Mouse (Mus musculus) CH12.LX (cell line): ENCODE measurements around the gene Fam122a. TPM values are rescaled to one million over a fixed set of nuclear protein-coding genes. Genes with fewer than 3 reads are reported as not detected.

ENCODE experiments used
- DNase-seq: peaks from one replicate; pipeline ENCODE4 v3.0.0-alpha.2; 2013; ENCODE audit errors: extremely low read depth
- H3K27ac ChIP-seq: 2 replicates; pipeline ENCODE4 v1.5.1; 2012; ENCODE audit warnings: low read depth, mild to moderate bottlenecking, control low read depth, moderate library complexity; ENCODE audit not compliant: insufficient read depth
- H3K27me3 ChIP-seq: replicated peaks from 2 replicates; pipeline ENCODE3; 2012; ENCODE audit warnings: inconsistent platforms
- H3K36me3 ChIP-seq, 2 experiments: replicated peaks in 1 of 2; 2 replicates each; pipeline versions ENCODE3 to v1.6.1; 2012; ENCODE audit warnings: inconsistent platforms in 1 of 2, low read length in 1 of 2, mild to moderate bottlenecking in 1 of 2, mixed read lengths in 1 of 2, moderate library complexity in 1 of 2; ENCODE audit not compliant: control insufficient read depth in 1 of 2, insufficient read depth in 1 of 2
- H3K4me1 ChIP-seq, 2 experiments: 2 replicates each; pipeline ENCODE4 v1.6.1; 2012; ENCODE audit warnings: inconsistent platforms in 1 of 2, moderate library complexity in 1 of 2; ENCODE audit not compliant: insufficient read depth in 2 of 2, control insufficient read depth in 1 of 2
- H3K4me2 ChIP-seq: 2 replicates; pipeline ENCODE4 v1.6.1; 2012; ENCODE audit warnings: low read depth, mild to moderate bottlenecking, control low read depth; ENCODE audit not compliant: poor library complexity, insufficient read depth, severe bottlenecking
- H3K4me3 ChIP-seq, 3 experiments: fragments of 150-350 bp in 1 of 3; sonication (generic) in 1 of 3; replicated peaks in 1 of 3; 2 replicates each; pipeline versions ENCODE3 to v1.5.1; 2011 to 2012; ENCODE audit warnings: low read depth in 2 of 3, low read length in 2 of 3, mild to moderate bottlenecking in 2 of 3, moderate library complexity in 2 of 3, control low read depth in 1 of 3, improper control_type of control experiment in 1 of 3, inconsistent platforms in 1 of 3, mixed read lengths in 1 of 3; ENCODE audit not compliant: poor library complexity in 1 of 3
- H3K79me2 ChIP-seq: replicated peaks from 2 replicates; pipeline ENCODE4 v1.6.1; 2012; ENCODE audit warnings: mild to moderate bottlenecking, moderate library complexity; ENCODE audit not compliant: control insufficient read depth, poor library complexity, insufficient read depth, severe bottlenecking; ENCODE audit errors: extremely low read depth
- H3K9ac ChIP-seq: 2 replicates; pipeline ENCODE4 v1.6.1; 2012; ENCODE audit warnings: low read depth, mild to moderate bottlenecking, control low read depth, moderate library complexity; ENCODE audit not compliant: insufficient read depth
- H3K9me3 ChIP-seq: replicated peaks from 2 replicates; pipeline ENCODE3; 2012; ENCODE audit warnings: low read length, inconsistent platforms, mixed read lengths
- BHLHE40 ChIP-seq: IDR thresholded peaks from 2 replicates; pipeline ENCODE4 v1.6.1; 2011; ENCODE audit warnings: mild to moderate bottlenecking, low read depth, low read length, improper control_type of control experiment
- EP300 ChIP-seq: IDR thresholded peaks from 2 replicates; pipeline ENCODE4 v1.6.1; 2011; ENCODE audit warnings: low read length, improper control_type of control experiment
- ETS1 ChIP-seq: conservative IDR thresholded peaks from 2 replicates; pipeline ENCODE4 v1.6.1; 2012; ENCODE audit warnings: low read depth, mild to moderate bottlenecking, inconsistent platforms, low read length, improper control_type of control experiment, moderate library complexity
- MAFK ChIP-seq: IDR thresholded peaks from 2 replicates; pipeline ENCODE4 v1.6.1; 2011; ENCODE audit warnings: low read length, improper control_type of control experiment; ENCODE audit not compliant: insufficient replicate concordance
- MYC ChIP-seq: IDR thresholded peaks from 2 replicates; pipeline ENCODE4 v1.6.1; 2011; ENCODE audit warnings: low read depth, mild to moderate bottlenecking, improper control_type of control experiment, low read length
- RAD21 ChIP-seq: IDR thresholded peaks from 2 replicates; pipeline ENCODE4 v1.6.1; 2011; ENCODE audit warnings: low read depth, mild to moderate bottlenecking, low read length, improper control_type of control experiment, moderate library complexity
- TBP ChIP-seq: conservative IDR thresholded peaks from 2 replicates; pipeline ENCODE4 v1.6.1; 2011; ENCODE audit warnings: low read depth, low read length, improper control_type of control experiment
- TCF12 ChIP-seq: IDR thresholded peaks from 2 replicates; pipeline ENCODE4 v1.6.1; 2014; ENCODE audit warnings: low read depth, mild to moderate bottlenecking, inconsistent platforms, low read length, improper control_type of control experiment
- dilution Hi-C: fragments of 300-500 bp; cut with MboI; formaldehyde crosslinking; loops from 2 replicates; pipeline ENCODE4 v1.14.3; 2020; ENCODE audit warnings: low sequenced_read_pairs; ENCODE audit not compliant: extremely low pct_unique_long_range_greater_than_20kb, extremely low pct_ligation_motif_present
- in situ Hi-C: fragments of 300-500 bp; cut with MboI; formaldehyde crosslinking; loops from 3 replicates; pipeline ENCODE4 v1.14.3; 2019; ENCODE audit warnings: low sequenced_read_pairs, low pct_ligation_motif_present, low pct_unique_long_range_greater_than_20kb, mixed read lengths
- polyA plus RNA-seq: library from polyadenylated mRNA; unstranded; fragments of >175 nt; gene quantifications from 2 replicates; pipeline ENCODE4 v1.2.1, GENCODE M21; 2012; ENCODE audit warnings: low read depth; ENCODE audit not compliant: insufficient read length
- total RNA-seq, 2 experiments: library from RNA; depleted of rRNA; stranded (reverse); fragments of 300-350 nt in 1 of 2; fragments of >200 nt in 1 of 2; gene quantifications; 2 replicates each; pipeline ENCODE4 v1.2.3; 2012 to 2014

Fam122a gene
- total and polyA plus RNA-seq, 3 experiments: 2.6 to 34.6 (median 4.5) TPM

GRCm38 (mm10) chr19:24427258-24427657 lies 49.9 kb downstream of the Fam122a start:
- Histone ChIP-seq H3K4me1 (peaks cover 20 to 59% of the 10 kb centered on the region in 2 experiments), H3K36me3 (no peaks in the 10 kb centered on the region), H3K9me3 (no peaks in the 10 kb centered on the region), H3K4me2 (no peak overlapping the region), H3K4me3 (no peak overlapping the region), H3K9ac (no peak overlapping the region), H3K79me2 (no peaks in the 10 kb centered on the region), H3K27me3 (no peaks in the 10 kb centered on the region), H3K27ac (no peak overlapping the region)
- no peak for DNase-seq
- in situ Hi-C loops (no loop called here), dilution Hi-C loops (no loop called here)
- TF ChIP-seq MAFK (no peak), RAD21 (no peak), TBP (no peak)

- TF ChIP-seq TBP (no peak), BHLHE40 (peak; percentile 77), TCF12 (peak; percentile 66; the same call in 1 of the 2 replicates), MAFK (peak; percentile 64), MYC (no peak), EP300 (peak; percentile 54; the same call in 1 of the 2 replicates), ETS1 (peak; percentile 68)
- H3K27me3 ChIP-seq: no peaks in the 10 kb centered on the region
- H3K36me3 ChIP-seq: no peaks in the 10 kb centered on the region
- H3K79me2 ChIP-seq: no peaks in the 10 kb centered on the region
- DNase-seq: no peak
- no peak overlapping the region for H3K4me2 ChIP-seq
- dilution Hi-C loops (no loop called here), in situ Hi-C loops (no loop called here)
- no peak overlapping the region for H3K9ac ChIP-seq
- H3K4me3 ChIP-seq: no peak overlapping the region
- H3K9me3 ChIP-seq: no peaks in the 10 kb centered on the region
- no peak overlapping the region for H3K27ac ChIP-seq
- H3K4me1 ChIP-seq: peaks cover 16 to 55% of the 10 kb centered on the region in 2 experiments
Observed at GRCm38 (mm10) chr19:24426759-24427181, 50.4 kb downstream of the Fam122a start.

Other genes with a start within 250 kb of the Fam122a start
- 25.8 and 25.9 TPM in 2 replicates for gene Fxn, start 196.8 kb downstream of the Fam122a start, total RNA-seq (2012; rRNA removed)
- 26.4 and 31.1 TPM in 2 replicates for gene Fxn, start 196.8 kb downstream of the Fam122a start, total RNA-seq (2014; rRNA removed)
- gene Fxn, start 196.8 kb downstream of the Fam122a start, polyA plus RNA-seq: 34.6 and 39.2 TPM in 2 replicates
- 0.92 and 1.7 TPM in 2 replicates for gene Pip5k1b, start 78.5 kb upstream of the Fam122a start, total RNA-seq (2012; rRNA removed)
- 1.9 and 2.0 TPM in 2 replicates for gene Pip5k1b, start 78.5 kb upstream of the Fam122a start, total RNA-seq (2014; rRNA removed)
- 2.9 and 3.7 TPM in 2 replicates for gene Pip5k1b, start 78.5 kb upstream of the Fam122a start, polyA plus RNA-seq
- gene Tmem252, start 196.7 kb upstream of the Fam122a start, total RNA-seq (2012; rRNA removed): not detected in 2 replicates
- not detected in 2 replicates for gene Tmem252, start 196.7 kb upstream of the Fam122a start, total RNA-seq (2014; rRNA removed)
- not detected in 2 replicates for gene Tmem252, start 196.7 kb upstream of the Fam122a start, polyA plus RNA-seq